Mouse (Mus musculus) CD4-positive helper T cell, adult 2 months (primary cell): ENCODE results near the gene Wbp4.

Experiments
- DNase-seq: peaks from one replicate; pipeline ENCODE4 v3.0.0-alpha.2; 2012; ENCODE audit warnings: low read depth, missing footprints, low spot score

Wbp4 gene

DNA sequence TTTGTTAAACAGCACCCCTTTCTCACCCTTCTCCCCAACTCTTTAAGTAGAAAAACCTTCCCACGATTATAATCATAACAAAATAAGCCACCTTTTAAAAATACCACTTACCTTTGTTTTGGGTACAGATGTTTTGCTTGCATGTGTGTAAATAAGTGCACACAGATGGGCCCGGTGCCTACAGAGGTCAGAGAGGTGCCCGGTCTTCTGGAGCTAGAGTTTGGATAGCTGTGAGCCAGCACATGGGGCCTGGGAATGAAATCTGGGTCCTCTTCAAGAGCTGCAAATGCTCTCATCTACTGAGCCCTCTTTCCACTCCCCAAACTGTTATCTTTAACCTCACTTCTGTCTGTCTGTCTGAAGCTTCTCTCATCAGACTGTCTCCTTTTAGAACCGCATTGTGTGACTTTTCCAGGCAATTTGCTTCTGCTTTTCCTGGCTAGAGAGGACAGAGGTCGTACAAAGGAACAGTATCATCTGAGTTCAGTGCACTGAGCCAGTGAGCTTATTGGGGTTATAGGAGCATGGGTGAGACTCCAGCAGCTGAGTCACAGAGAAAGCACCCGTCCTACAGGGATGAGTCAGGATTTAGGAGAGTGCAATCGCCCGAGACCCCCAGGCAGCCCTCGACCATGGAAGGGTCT lies 27.5 kb upstream of the Wbp4 start:
- no peak for DNase-seq

DNA sequence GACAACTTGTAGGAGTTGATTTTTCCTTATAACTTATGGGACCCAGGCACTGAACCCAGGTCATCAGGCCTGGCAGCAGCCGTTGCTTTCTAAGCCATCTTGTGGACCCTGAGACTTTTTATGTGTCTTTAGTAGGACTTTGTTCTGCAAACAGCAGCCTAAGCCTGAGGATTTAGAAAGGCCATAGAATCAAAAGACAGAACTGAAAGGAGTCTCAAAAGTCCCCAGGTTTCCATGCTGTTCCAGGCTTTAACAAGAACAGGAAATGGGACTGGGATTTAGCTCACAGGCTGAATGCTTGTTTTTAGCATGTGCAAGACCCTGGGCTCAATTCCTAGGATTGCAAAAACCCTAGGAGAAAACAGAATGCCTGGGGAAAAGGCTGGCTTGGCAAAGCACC lies 26.5 kb upstream of the Wbp4 start:
- DNase-seq: no peak

DNA sequence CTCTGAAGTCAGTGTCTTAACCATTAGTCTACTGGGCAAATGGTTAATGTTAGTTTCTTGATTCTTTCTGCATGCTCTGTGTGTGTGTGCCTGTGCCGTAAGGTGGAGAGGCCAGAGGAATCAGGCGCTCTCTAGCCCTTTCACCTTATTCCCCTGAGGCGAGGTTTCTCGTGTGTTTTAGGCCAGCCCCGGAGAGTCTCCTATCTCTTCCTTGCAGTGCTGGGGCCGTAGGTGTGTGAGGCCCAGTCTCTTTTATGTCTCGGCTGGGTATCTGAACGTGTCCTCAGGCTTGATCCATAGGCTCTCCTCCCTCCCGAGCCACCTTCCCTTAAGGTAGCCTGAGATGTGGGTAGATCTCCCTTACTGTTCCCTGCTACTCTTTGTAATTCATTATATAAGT lies 24.9 kb upstream of the Wbp4 start:
- no peak for DNase-seq

DNA sequence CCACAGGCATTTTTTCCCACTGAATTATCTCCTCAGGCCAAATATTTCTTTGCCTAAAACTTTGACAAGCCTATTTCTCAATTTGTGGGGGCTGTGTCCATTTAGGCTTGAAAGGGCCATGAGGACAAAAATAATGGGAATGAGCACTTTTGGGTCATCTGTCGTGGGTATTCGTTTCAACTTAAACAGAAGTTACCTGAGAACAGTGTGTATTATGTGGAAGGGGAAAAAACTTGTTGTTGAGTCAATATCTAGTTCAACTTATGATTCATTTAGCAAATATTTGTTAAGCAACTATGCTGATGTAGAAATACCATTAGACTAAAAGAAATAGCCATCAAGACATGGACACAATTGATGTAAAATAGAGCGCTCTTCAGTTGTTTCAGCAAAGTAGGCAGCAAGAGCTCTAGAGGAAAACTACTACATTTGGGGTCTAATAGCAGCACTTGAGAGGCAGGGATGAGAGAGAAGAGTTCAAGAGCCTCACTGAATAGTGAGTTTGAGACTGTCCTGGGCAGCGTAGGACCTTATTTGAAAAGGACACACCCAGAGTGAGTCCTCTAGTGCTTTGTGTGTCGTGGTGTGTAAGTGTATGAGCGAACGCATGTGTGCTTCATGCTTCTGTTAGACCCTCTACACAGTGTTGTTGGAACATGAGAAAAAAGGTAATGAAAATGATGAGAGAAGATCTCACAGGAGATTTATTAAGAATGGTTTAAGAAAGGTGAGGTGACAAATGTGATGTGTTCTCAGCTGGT lies 23.1 kb upstream of the Wbp4 start:
- no peak for DNase-seq

DNA sequence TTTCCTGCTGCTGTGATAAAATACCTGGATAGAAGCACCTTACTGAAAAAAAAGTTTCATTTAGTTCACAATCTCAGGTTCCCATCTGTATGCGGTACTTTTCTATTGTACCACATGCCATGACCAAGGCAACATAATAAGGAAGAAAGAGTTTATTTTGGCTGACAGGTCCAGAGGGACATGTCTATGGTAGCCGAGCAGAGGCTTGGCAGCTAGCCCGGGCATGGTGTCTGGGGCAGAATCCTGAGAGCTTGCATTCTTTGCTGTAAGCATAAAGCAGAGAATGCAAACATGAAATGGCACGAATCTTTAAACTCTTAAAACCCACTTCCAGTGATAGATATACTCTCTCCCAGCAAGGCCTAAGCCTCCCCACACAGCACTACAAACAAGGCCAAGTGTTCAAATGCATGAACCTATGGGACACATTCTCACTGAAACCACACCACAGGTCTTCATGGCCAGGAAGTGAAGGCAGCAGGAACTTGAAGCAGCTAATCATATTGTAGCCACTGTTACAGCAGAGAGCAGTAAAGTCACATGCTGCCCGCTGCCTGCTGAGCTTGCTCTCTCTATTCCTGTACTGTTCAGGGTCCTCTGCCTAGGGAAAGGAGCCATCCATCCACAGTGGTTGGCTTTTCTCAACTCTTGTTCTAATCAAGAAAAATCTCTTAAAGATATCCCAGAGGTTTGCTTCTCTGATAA lies 22.2 kb upstream of the Wbp4 start:
- DNase-seq: peak; percentile 38

DNA sequence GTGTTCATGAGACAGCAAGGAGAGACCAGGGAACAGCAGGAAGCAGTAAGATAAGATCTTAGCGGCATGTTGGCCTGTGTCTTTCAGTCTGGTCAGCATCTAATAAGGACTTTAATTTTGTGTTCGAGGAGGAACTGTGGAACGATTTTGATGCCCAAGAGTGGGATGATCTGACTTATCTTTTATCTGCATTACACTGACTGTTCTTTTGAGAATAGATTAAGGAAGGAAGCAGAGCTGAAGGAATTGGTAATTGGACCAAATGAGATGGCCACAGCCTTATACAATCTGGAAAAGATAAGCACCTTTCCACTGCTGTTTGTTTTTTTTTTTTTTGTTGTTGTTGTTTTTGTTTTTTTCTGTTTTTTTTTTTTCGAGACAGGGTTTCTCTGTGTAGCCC lies 19.4 kb upstream of the Wbp4 start:
- no peak for DNase-seq

DNA sequence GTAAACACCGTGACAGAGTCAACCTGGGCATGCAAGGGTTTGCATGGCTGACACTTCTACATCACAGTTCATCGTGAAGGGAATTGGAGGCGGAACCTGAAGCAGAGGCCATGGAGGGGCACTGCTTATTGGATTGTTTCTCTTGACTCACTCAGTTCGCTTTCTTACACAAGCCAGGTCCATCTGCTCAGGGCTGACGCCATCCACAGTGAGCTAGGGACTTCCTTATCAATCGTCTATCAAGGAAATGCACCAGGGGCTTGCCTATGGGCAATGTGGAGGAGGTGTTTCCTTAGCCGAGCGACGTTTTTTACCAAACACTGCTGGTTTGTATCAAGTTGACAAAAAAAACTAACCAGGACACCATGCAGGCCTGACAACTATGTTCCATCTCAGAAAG lies 18.0 kb upstream of the Wbp4 start:
- DNase-seq: peak; percentile 68

DNA sequence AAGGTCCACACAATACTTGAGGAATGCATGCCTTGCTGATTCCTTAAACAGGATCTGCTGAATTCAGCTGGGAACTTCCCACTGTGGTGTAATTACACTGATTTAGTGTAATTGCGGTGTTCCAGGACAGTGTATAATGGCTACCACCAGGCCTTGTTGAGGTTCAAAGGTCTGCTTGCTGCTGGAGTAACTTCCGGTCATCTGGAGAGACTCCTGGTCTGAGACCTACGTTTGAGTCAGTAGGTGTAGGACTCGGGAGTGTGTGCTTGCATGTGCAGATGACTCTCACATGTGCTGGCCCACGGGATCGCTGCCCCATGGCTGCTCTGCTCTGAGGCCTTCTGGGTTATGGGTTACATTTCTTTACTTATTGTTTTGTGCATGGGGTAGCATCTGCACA lies 13.0 kb upstream of the Wbp4 start:
- no peak for DNase-seq

DNA sequence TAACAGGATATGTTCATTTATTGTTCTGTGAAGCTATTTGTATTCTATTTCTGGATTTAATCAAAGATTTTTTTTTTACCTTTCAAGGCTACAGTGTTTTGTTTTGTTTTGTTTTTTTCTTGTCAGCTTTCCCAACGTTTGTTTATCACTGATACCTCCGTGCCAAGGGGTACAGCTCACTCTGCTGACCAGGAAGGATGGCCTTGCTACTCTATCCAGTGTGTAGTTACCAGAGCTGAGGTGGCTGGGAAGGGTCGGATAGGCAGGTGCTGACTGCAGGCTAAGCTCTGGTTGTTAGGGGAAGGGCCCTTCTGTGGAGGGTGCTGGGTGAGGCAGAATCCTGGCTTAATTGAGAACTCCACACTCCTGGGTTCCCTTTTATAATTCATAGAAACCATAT lies 8.9 kb upstream of the Wbp4 start:
- no peak for DNase-seq

DNA sequence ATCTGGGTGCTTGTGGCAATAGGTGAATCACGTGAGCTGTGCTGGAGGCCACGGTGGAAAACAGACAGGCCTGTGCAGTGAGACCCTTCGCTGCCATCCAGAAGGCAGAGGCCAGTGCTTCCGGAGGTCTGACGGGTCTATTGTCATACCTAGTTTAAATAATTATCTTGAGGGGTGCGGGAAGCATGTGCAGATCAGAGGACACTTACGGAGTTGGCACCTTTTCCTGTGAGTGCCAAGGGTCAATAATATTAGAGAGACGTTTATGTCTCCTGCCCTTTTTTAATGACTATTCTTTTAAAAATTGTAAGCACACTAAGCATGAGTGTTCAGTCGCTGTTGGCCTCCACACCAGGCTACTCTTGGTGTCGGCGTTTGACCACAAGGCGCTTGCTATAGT lies 7.8 kb upstream of the Wbp4 start:
- DNase-seq: no peak

DNA sequence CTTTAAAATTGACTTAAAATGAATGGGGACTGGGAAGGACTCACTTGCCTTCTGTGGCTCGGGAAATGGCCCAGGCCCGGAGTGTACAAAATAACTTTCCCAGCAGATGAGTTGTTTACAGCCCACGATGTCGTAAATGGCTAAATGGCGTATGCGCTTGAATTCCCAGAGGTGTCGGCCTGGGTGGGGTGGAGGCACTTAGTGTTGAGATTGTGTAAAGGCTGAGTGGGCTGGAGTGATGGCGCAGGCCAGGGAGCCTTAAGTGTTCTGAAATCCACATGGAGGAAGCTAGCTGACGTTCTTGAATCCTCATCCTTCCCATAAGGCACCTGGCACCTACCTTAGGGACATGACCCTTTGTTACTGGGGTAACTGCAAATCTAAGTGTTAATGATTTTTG lies 7.2 kb upstream of the Wbp4 start:
- no peak for DNase-seq

DNA sequence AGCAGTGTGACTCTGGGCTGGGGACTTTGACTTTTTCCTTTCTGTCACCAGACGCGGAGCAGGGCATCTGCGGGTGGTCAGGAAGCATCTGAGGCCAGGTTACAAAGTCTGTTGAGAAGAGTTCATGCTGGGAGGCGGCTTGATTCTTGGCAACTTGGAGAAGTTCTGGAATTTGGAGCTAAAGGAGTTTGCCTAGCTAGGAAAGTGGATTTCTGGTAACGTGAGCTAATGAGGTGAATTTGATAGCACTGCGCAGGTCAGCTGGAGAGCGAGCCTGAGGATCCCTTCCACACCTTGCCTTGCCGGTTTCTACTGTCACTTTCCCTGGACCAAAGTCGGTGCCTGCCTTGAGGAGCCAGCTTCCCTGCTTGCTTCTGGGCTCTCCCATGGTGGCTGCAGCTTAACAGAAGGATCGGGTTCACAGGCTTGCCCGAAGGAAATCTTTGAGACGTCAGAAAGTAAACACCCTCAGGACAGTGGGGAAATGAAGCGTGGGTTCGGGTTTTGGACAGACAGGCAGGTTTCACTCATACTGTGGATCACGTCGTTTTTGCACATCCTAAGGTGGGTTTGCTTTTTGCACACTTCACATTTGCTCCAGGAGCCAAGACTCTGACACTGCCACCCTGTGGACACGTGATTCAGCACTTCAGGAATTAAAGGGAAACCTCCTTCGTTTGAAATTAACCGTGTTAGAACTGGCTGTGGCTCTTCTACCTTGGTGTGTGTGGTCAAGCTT lies 5.8 kb upstream of the Wbp4 start:
- no peak for DNase-seq

DNA sequence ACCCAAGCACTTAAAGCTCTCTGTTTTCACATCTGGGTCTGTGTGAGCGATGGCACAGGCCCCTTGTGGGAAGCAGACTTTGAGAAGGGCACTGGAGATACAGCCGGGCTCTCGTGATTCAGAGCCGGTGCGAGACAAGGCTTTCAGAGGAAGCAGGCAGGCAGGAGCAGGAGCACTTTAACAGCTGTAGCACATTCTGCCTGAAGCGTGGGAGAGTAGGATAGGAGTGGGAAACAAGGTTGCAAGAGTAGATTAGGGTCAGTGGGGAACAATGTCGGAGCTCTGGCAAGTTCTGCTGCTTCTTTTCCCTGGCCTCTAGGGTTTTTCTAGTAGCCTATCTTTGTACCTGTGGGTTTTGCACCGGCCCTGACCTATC lies 5.3 kb upstream of the Wbp4 start:
- DNase-seq: no peak

DNA sequence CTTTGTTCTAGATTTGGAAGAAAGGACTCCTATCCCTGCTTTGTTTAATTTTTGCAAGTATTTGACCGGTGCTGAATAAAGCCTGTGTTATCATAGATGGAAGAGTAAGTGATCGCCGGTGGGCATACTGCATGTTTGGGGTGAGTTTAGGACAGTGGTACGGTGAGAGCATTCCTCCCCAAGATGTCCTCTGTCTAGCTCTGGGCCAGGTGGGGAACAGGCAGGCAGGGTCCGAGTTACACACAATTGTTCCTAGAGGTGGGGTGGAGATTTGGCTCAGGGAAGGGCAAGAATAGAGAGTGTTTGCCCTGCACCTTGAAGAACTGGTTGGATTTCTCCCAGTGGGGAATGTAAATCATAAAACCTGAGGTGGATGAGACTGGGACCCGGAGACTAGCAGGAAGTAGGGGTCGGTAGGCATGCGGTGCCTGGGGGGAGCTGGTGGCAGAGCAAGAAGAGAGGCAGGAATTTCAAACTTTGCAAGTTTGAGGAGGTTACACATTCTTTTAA lies 2.3 kb upstream of the Wbp4 start:
- DNase-seq: no peak

DNA sequence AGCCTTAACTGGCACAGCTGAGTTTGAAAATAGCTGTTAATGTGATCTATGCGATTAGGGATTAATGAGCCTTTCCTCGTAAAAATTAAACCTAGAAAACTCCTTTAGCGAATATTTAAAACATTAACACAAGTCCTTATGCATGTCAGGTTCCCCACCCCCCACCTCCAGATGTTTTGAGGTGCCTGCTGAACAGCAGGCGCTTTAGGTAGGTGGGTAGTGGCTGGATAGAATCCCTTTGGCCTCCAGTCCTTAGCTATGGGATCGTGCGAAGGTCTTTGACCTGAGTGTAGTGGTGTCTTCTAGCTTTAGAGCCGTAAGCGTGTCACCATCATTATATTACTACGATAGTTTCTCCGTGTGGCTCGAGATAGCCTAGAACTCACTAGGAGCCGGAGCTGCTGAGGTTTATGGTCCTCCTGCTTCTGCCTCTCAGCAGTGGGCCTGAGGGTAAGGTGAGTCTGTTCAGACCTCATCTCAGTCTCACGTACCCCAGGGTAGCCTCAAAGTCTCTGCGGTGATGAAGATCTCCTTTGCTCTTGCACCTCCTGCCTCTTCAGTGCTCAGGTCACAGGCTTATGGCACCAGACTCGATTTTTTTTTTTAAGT lies 1.5 kb upstream of the Wbp4 start:
- DNase-seq: peak; percentile 20

DNA sequence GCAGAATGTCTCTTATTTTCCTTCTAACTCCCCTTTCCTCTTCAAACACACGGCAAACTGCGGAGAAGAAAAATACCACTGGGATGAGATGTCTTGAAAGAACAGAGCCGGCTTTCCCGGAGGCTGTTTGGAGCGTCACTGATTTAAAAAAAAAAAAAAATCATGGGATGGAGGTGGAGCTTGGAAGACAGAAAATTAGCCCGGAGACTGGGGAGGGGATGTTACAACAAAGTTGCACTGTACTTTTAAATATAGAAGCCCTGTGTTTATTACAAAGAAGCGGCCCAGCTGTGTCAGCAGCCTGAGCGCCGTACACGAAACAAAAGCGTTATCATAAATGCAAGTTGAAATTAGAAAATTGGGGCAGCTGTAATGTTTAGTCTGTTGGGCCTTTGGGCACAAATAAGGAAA lies 936 bp upstream of the Wbp4 start:
- peak; percentile 31 for DNase-seq

DNA sequence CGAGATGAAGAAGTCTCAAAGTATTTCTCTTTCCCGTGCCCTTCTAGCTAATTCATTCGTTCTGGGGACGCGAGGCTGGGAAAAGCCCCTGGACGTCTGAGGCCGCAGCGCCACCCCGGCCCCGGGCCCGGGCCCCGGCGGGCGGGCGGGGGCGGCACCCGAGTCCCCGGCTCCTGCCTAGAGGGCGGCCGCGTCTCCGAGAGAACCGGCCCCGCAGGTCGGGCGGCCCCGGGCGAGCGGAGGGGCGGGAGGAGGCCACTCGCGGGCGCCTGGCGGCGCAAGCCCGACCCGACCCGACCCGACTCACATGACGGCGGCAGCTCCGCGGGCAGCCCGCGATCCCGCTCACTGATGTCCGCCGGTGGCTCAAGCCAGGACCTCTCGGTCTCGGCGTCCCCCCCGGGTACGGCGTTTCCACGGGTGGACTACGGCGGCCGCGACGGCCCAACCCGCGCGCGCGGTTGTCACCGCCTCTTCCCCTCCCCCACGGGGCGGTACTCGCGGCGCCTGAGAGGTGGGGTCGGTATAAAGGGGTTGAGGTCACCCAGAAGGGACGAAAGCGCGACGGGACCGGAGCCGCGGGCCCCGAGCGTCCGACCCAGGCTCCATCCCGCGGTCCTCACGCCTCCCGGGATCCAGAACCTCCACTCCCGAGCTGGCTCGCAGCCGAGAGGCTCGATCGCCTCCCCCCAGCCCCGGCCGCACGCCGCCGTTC lies 539 bp downstream of the Wbp4 start, which contains the start of gene Elf1:
TSS of gene Elf1 (plus strand) at position 571 of the 715 bp plus-strand sequence.
- DNase-seq: peak; percentile 90

DNA sequence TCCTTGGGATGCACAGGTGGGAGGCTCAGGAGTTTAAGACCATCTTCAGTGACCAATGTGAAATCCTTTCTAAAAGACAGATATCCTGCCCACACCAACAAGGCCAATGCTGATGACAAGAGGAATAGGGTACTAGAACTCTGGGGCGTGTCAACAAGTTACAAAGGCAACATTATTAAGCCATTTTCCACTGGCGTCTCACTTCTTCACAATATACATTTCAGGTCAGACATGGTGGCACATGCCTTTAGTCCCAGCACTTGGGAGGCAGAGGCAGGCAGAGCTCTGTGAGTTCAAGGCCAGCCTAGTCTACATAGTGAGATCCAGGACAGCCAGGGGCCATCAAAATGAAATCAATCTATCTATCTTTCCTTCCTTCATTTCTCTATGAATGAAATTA lies 7.9 kb downstream of the Wbp4 start:
- DNase-seq: no peak

DNA sequence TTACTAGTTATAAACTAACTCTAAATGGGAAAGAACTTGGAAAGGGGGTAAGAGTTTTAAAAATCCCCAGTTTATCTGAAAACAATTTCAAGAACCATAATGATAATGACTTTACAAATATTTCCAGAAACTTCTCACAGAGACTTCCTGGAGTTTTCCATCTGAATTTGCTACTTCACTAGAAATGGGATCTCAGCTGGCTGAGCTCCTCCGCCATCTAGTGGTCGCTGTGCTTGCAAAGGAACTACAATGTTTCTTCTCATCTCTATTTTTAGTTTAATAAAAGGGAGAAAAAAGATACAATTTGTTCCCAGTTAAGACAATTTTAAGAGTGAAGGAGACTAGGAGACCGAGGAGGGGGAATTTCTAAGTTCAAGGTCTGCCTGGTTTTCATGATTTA lies 13.7 kb downstream of the Wbp4 start:
- DNase-seq: peak; percentile 43

DNA sequence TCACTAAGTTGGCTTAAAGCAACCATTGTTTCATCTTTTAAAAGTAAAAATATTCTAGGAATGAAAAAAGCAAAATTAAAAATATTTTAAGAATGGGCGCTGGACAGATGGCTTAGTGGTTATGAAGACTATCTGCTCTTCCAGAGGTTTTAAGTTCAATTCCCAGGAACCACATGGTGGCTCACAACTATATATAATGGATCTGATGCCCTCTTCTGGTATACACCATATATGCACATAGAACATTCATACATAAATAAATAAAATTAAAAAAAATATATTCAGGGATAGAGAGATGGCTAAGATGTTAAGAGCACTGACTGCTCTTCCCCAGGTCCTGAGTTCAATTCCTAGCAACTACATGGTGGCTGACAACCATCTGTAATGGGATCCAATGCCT lies 15.7 kb downstream of the Wbp4 start:
- DNase-seq: no peak

DNA sequence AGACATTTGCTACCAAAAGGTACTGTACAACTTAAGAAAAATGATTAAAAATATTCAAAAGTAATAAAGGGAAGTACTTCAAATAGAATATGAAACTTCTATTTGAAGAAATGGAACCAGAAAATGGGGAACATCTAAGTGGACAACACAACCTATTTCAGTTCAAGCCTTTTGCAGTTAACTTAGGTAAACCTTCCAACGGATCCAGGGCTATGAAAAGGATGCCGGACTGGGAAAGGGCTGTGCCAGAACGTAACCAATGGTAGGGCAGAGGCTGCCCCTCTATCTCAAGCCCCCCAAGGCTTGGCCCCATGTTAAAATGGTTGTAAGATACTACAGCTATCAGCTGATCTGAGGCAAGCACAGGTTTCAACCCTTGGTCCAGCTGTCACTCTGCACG lies 20.3 kb downstream of the Wbp4 start:
- DNase-seq: no peak
